Mouse (Mus musculus): Measurements from ENCODE around the gene Rabepk. TPM values are rescaled to one million over a fixed set of nuclear protein-coding genes. Genes with fewer than 3 reads are reported as not detected.
"Not testable (repeated sequence)": the region's sequence is repeated elsewhere in the genome, so short reads cannot be mapped to it uniquely, and the experiment has no call there.

Gene Rabepk
- polyA plus RNA-seq, 1 experiment from 2014 or later, result 20.3 TPM

- peaks cover 11% of the 10 kb centered on the region; the same call in 1 of the 2 replicates for H3K36me3 ChIP-seq (ENCODE audit: control insufficient read depth, insufficient read depth, low read length)
- ATAC-seq (ENCODE audit: low FRiP score, low TSS enrichment) (peak; percentile 98), DNase-seq (peak; percentile 100)
- H3K4me3 ChIP-seq (replicated peaks; ENCODE audit: low read depth, low read length), result peak overlapping the region; percentile 59
- H3K9me3 ChIP-seq (ENCODE audit: control insufficient read depth, low read length), result no peaks in the 10 kb centered on the region
- 5% methylated on average over 39 of the region's 39 CpGs for WGBS
- H3K27me3 ChIP-seq (ENCODE audit: control insufficient read depth, insufficient read depth, low read length), result no peaks in the 10 kb centered on the region
- H3K4me1 ChIP-seq (ENCODE audit: control insufficient read depth, insufficient read depth, low read length), result peaks cover 6% of the 10 kb centered on the region
- H3K9ac ChIP-seq (replicated peaks; ENCODE audit: low read length), result peak overlapping the region; percentile 81
- peak overlapping the region; percentile 37 for H3K4me2 ChIP-seq (ENCODE audit: low read length)
- peak overlapping the region; percentile 88 for H3K27ac ChIP-seq (replicated peaks; ENCODE audit: low read depth, low read length)
These were observed 2.1 kb upstream of the Rabepk start for GRCm38 (mm10) chr2:34801516-34802482.

- H3K27ac ChIP-seq (replicated peaks; ENCODE audit: low read depth, low read length), result no peak overlapping the region
- no peak overlapping the region for H3K9ac ChIP-seq (replicated peaks; ENCODE audit: low read length)
- no peak for DNase-seq
- peaks cover 1% of the 10 kb centered on the region; the same call in 1 of the 2 replicates for H3K36me3 ChIP-seq (ENCODE audit: control insufficient read depth, insufficient read depth, low read length)
- H3K9me3 ChIP-seq (ENCODE audit: control insufficient read depth, low read length), result no peaks in the 10 kb centered on the region
- peaks cover 6% of the 10 kb centered on the region for H3K4me1 ChIP-seq (ENCODE audit: control insufficient read depth, insufficient read depth, low read length)
- H3K4me2 ChIP-seq (ENCODE audit: low read length), result 0 out of 2 replicates have a peak overlapping the region, but pooled peaks have one; percentile 77
- H3K27me3 ChIP-seq (ENCODE audit: control insufficient read depth, insufficient read depth, low read length), result no peaks in the 10 kb centered on the region
- 0 out of 2 replicates have a peak overlapping the region, but pooled peaks have one; percentile 62 for H3K4me3 ChIP-seq (replicated peaks; ENCODE audit: low read depth, low read length)
- no peak for ATAC-seq (ENCODE audit: low FRiP score, low TSS enrichment)
- 83% methylated on average over 7 of the region's 7 CpGs for WGBS
These were observed 659 bp upstream of the Rabepk start for GRCm38 (mm10) chr2:34800371-34800770.

DNA sequence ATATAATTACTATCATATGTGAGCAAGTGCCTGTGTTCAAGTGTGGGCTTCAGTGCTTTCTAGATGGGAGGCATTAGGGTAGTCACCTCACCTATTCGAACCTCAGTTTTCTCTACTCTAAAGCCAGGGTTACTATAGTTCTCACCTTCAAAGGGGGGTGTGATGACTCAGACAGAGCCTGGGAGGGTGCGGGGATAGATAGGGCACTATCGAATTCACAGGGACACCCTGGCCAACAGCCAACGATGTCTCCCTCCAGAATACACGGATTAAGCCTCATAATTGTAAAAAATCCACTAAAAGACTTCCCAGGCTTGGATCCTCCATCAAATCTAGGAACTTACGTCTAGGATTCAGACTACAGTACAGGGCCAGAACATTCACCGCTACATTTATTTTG lies 4.3 kb downstream of the Rabepk start:
- Histone ChIP-seq H3K27me3 (ENCODE audit: control insufficient read depth, insufficient read depth, low read length) (no peaks in the 10 kb centered on the region), H3K36me3 (ENCODE audit: control insufficient read depth, insufficient read depth, low read length) (0 out of 2 replicates have a peak, but pooled peaks cover 4% of the 10 kb centered on the region), H3K4me3 (replicated peaks; ENCODE audit: low read depth, low read length) (no peak overlapping the region), H3K9ac (replicated peaks; ENCODE audit: low read length) (no peak overlapping the region), H3K9me3 (ENCODE audit: control insufficient read depth, low read length) (no peaks in the 10 kb centered on the region), H3K4me1 (ENCODE audit: control insufficient read depth, insufficient read depth, low read length) (no peaks in the 10 kb centered on the region), H3K4me2 (ENCODE audit: low read length) (no peak overlapping the region), H3K27ac (replicated peaks; ENCODE audit: low read depth, low read length) (no peak overlapping the region)
- WGBS, result 95% methylated on average over 7 of the region's 7 CpGs
- ATAC-seq (ENCODE audit: low FRiP score, low TSS enrichment) (no peak), DNase-seq (no peak)

- Histone ChIP-seq H3K36me3 (ENCODE audit: control insufficient read depth, insufficient read depth, low read length) (0 out of 2 replicates have a peak, but pooled peaks cover 4% of the 10 kb centered on the region), H3K9me3 (ENCODE audit: control insufficient read depth, low read length) (no peaks in the 10 kb centered on the region), H3K27ac (replicated peaks; ENCODE audit: low read depth, low read length) (no peak overlapping the region), H3K4me3 (replicated peaks; ENCODE audit: low read depth, low read length) (no peak overlapping the region), H3K4me1 (ENCODE audit: control insufficient read depth, insufficient read depth, low read length) (no peaks in the 10 kb centered on the region), H3K4me2 (ENCODE audit: low read length) (no peak overlapping the region), H3K27me3 (ENCODE audit: control insufficient read depth, insufficient read depth, low read length) (no peaks in the 10 kb centered on the region), H3K9ac (replicated peaks; ENCODE audit: low read length) (no peak overlapping the region)
- ATAC-seq (ENCODE audit: low FRiP score, low TSS enrichment), result no peak
- DNase-seq, result no peak
- WGBS, result 89% methylated on average over 2 of the region's 2 CpGs
These were observed 5.2 kb downstream of the Rabepk start for GRCm38 (mm10) chr2:34794511-34794910.

DNA sequence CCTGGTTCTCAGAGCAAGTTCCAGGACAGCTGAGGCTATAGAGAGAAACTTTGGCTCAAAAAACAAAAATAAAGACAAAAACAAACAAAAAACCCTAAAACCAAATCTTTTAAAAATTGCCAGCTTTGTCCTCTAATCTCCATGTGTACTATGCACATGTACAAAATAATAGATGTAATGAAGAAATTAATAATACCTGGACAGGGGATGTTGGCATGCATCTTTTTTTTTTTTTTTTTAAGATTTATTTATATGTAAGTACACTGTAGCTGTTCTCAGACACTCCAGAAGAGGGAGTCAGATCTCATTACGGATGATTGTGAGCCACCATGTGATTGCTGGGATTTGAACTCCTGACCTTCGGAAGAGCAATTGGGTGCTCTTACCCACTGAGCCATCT lies 7.2 kb downstream of the Rabepk start:
- H3K4me3 ChIP-seq (replicated peaks; ENCODE audit: low read depth, low read length); DNase-seq; H3K9me3 ChIP-seq (ENCODE audit: control insufficient read depth, low read length); H3K4me2 ChIP-seq (ENCODE audit: low read length); H3K27me3 ChIP-seq (ENCODE audit: control insufficient read depth, insufficient read depth, low read length); ATAC-seq (ENCODE audit: low FRiP score, low TSS enrichment); H3K9ac ChIP-seq (replicated peaks; ENCODE audit: low read length); H3K36me3 ChIP-seq (ENCODE audit: control insufficient read depth, insufficient read depth, low read length); H3K27ac ChIP-seq (replicated peaks; ENCODE audit: low read depth, low read length); H3K4me1 ChIP-seq (ENCODE audit: control insufficient read depth, insufficient read depth, low read length): not testable (repeated sequence)
- WGBS, result 81% methylated on average over 2 of the region's 2 CpGs

DNA sequence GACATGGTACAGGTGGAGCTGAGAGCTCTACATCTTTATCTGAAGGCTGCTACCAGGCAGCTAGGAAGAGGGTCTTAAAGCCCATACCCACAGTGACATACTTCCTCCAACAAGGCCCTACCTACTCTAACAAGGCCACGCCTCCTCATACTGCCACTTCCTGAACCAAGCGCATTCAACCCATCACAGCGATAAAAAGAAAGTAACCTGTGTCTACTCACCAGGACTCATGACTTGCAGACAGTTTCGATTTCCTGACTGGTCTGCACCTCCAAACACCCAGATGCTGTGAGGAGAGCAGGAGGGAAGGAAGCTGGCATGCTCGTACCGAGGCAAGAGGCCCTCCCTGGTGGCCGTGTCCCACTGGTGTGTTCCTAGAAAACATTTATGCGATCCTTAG lies 9.4 kb downstream of the Rabepk start:
- Histone ChIP-seq H3K9ac (replicated peaks; ENCODE audit: low read length) (no peak overlapping the region), H3K36me3 (ENCODE audit: control insufficient read depth, insufficient read depth, low read length) (0 out of 2 replicates have a peak, but pooled peaks cover 3% of the 10 kb centered on the region), H3K4me1 (ENCODE audit: control insufficient read depth, insufficient read depth, low read length) (no peaks in the 10 kb centered on the region), H3K9me3 (ENCODE audit: control insufficient read depth, low read length) (no peaks in the 10 kb centered on the region), H3K4me3 (replicated peaks; ENCODE audit: low read depth, low read length) (no peak overlapping the region), H3K27me3 (ENCODE audit: control insufficient read depth, insufficient read depth, low read length) (no peaks in the 10 kb centered on the region), H3K4me2 (ENCODE audit: low read length) (no peak overlapping the region), H3K27ac (replicated peaks; ENCODE audit: low read depth, low read length) (no peak overlapping the region)
- 95% methylated on average over 8 of the region's 8 CpGs for WGBS
- DNase-seq, result no peak
- ATAC-seq (ENCODE audit: low FRiP score, low TSS enrichment), result no peak

GRCm38 (mm10) chr2:34784085-34784484 lies 15.6 kb downstream of the Rabepk start:
- H3K36me3 ChIP-seq (ENCODE audit: control insufficient read depth, insufficient read depth, low read length), result peaks cover 36% of the 10 kb centered on the region
- H3K4me3 ChIP-seq (replicated peaks; ENCODE audit: low read depth, low read length), result no peak overlapping the region
- no peaks in the 10 kb centered on the region for H3K9me3 ChIP-seq (ENCODE audit: control insufficient read depth, low read length)
- WGBS, result 67% methylated on average over 2 of the region's 2 CpGs
- H3K4me1 ChIP-seq (ENCODE audit: control insufficient read depth, insufficient read depth, low read length), result no peaks in the 10 kb centered on the region
- DNase-seq (peak; percentile 41), ATAC-seq (ENCODE audit: low FRiP score, low TSS enrichment) (no peak)
- no peak overlapping the region for H3K9ac ChIP-seq (replicated peaks; ENCODE audit: low read length)
- no peak overlapping the region for H3K27ac ChIP-seq (replicated peaks; ENCODE audit: low read depth, low read length)
- H3K4me2 ChIP-seq (ENCODE audit: low read length), result no peak overlapping the region
- no peaks in the 10 kb centered on the region for H3K27me3 ChIP-seq (ENCODE audit: control insufficient read depth, insufficient read depth, low read length)

DNA sequence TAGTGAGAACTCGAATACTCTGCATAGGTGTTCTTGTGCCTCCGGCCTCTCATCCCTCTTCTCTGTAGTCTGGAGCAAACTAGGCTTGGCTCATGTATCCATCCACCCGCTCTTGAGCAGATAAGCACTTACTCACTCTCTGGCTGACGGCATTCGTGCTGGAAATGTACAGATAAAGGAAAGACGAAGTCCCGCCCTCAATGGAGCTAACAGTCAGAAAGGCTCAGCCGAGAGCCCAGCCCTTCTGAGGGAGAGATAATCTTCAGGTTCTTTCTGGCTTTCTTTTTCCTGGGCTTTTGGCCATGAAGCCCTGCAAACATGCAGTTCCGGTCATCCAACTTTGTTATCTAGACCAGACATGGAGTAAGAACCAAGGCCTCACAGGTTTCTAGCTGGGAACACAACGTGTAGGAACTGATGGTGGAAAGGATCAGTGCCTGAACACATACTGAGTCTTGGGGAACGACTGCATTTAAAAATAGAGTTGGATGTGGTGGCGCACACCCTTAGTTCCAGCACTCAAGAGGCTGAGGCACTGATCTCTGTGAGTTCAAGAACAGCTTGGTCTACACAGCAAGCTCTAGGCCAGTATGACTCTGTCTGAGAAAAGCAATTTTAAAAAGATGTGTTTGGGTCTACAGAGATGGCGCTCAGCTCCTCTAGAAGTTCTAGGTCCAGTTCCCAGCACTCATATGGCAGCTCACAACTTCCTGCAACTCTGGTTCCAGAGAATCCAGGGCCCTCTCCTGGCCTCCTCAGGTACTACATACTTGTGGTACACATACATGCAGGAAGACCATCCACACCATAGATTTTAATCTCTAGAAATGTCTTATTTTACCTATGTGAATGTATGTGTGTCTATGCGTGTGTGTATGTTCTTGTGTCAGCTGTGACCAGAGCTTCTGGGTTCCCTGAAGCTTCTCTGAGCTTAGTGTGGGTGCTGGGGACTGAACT lies 16.4 kb downstream of the Rabepk start:
- H3K27ac ChIP-seq (replicated peaks; ENCODE audit: low read depth, low read length), result no peak overlapping the region
- H3K9me3 ChIP-seq (ENCODE audit: control insufficient read depth, low read length), result no peaks in the 10 kb centered on the region
- no peak overlapping the region for H3K4me3 ChIP-seq (replicated peaks; ENCODE audit: low read depth, low read length)
- DNase-seq (no peak), ATAC-seq (ENCODE audit: low FRiP score, low TSS enrichment) (no peak)
- no peak overlapping the region for H3K4me2 ChIP-seq (ENCODE audit: low read length)
- 96% methylated on average over 14 of the region's 14 CpGs for WGBS
- H3K36me3 ChIP-seq (ENCODE audit: control insufficient read depth, insufficient read depth, low read length), result peaks cover 43% of the 10 kb centered on the region
- H3K4me1 ChIP-seq (ENCODE audit: control insufficient read depth, insufficient read depth, low read length), result no peaks in the 10 kb centered on the region
- no peak overlapping the region for H3K9ac ChIP-seq (replicated peaks; ENCODE audit: low read length)
- H3K27me3 ChIP-seq (ENCODE audit: control insufficient read depth, insufficient read depth, low read length), result no peaks in the 10 kb centered on the region
